Mouse (Mus musculus) G1E (cell line): ENCODE measurements at regions not wholly inside any gene's neighbourhood (a gene's known extent, or its start where the extent isn't known, plus 50 kb on each side); places are given as distances from the start of the nearest gene placed in this dataset.

Experiments
- CTCF ChIP-seq: IDR thresholded peaks from 2 replicates; pipeline ENCODE4 v1.5.1; 2012; ENCODE audit warnings: low read depth, low read length, inconsistent platforms, mixed read lengths
- GATA1 ChIP-seq: IDR thresholded peaks from 2 replicates; pipeline ENCODE4 v1.6.1; 2012; ENCODE audit warnings: borderline replicate concordance, low read length, inconsistent platforms, mixed read lengths
- POLR2AphosphoS5 ChIP-seq: IDR thresholded peaks from 2 replicates; pipeline ENCODE4 v1.6.1; 2012; ENCODE audit warnings: low read depth, low read length, inconsistent platforms; ENCODE audit not compliant: insufficient replicate concordance
- TAL1 ChIP-seq: conservative IDR thresholded peaks from 2 replicates; pipeline ENCODE4 v1.6.1; 2012; ENCODE audit warnings: low read depth, low read length, inconsistent platforms, mixed read lengths

GRCm38 (mm10) chr3:17792537-17793039 lies 155.6 kb upstream of the Cypt12 start:
- no peak for TF ChIP-seq CTCF
- TF ChIP-seq POLR2AphosphoS5 = no peak
- TF ChIP-seq TAL1 = no peak
- TF ChIP-seq GATA1 = no peak
